Mouse (Mus musculus) heart, embryonic 10.5 days (tissue): Measurements from ENCODE around the gene Shroom1. TPM values are rescaled to one million over a fixed set of nuclear protein-coding genes. Genes with fewer than 3 reads are reported as not detected.
A peak's percentile ranks its signal among the peaks of the same experiment; 100 is the strongest.

Experiments used
- DNase-seq: peaks from one replicate; pipeline ENCODE4 v3.0.0-alpha.2; 2017; ENCODE audit warnings: low spot score
- H3K27ac ChIP-seq: fragments of 300-500 bp; sonication (generic); 2 replicates; pipeline ENCODE4 v1.5.1; 2016; ENCODE audit warnings: mild to moderate bottlenecking
- H3K27me3 ChIP-seq: fragments of 300-500 bp; sonication (generic); 2 replicates; pipeline ENCODE4 v1.6.1; 2016; ENCODE audit warnings: mild to moderate bottlenecking; ENCODE audit not compliant: poor library complexity, insufficient read depth, severe bottlenecking
- H3K36me3 ChIP-seq: fragments of 300-500 bp; sonication (generic); 2 replicates; pipeline ENCODE4 v1.6.1; 2016; ENCODE audit warnings: mild to moderate bottlenecking, moderate library complexity
- H3K4me1 ChIP-seq: fragments of 300-500 bp; sonication (generic); 2 replicates; pipeline ENCODE4 v1.6.1; 2016; ENCODE audit warnings: mild to moderate bottlenecking
- H3K4me3 ChIP-seq: fragments of 300-500 bp; sonication (generic); 2 replicates; pipeline ENCODE4 v1.5.1; 2016; ENCODE audit warnings: mild to moderate bottlenecking, moderate library complexity
- H3K9me3 ChIP-seq: fragments of 300-500 bp; sonication (generic); 2 replicates; pipeline ENCODE4 v1.6.1; 2016; ENCODE audit warnings: mild to moderate bottlenecking, moderate library complexity
- WGBS: fragments of 180-500 bp; shearing (Covaris S2); methylation state at CpG from one replicate; pipeline ENCODE4 v1.1.7; 2016; 5-methylcytosine and 5-hydroxymethylcytosine counted together
- polyA plus RNA-seq: library from polyadenylated mRNA; unstranded; fragments of >200 nt; fragmentation: Nextera tagmentation; extraction: Ambion mirVana; gene quantifications from 2 replicates; pipeline ENCODE4 v1.2.1, GENCODE M21; 2016

Shroom1 gene
- polyA plus RNA-seq, 1 experiment from 2014 or later, result 2.5 TPM

DNA sequence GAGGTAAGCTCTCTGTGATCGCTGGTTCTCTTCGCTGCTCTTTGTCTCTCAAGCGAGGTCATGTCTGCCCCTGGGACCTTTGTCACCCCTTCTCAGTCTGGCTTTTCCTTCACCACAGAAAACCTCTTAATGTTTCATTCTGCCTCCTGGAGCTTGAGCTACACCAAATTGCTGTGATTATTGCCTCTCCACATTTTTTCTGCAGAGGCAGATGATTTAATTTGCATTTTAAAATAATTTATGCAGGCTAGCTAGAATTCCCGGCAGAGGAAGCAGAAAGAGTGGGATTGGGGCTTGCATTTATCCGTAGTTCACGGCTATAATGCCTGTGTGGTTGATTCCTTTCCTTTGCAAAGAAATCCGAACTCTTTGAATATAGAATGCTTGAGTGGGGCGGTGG, 18.6 kb downstream of the Shroom1 start:
- no peaks in the 10 kb centered on the region for H3K36me3 ChIP-seq
- H3K4me1 ChIP-seq, result peaks cover 24% of the 10 kb centered on the region
- no peaks in the 10 kb centered on the region; the same call in 1 of the 2 replicates for H3K9me3 ChIP-seq
- no peak for DNase-seq
- H3K27me3 ChIP-seq, result peaks cover 92% of the 10 kb centered on the region
- 38% methylated on average over 8 of the region's 8 CpGs for WGBS
- H3K27ac ChIP-seq, result no peak overlapping the region
- no peak overlapping the region for H3K4me3 ChIP-seq

DNA sequence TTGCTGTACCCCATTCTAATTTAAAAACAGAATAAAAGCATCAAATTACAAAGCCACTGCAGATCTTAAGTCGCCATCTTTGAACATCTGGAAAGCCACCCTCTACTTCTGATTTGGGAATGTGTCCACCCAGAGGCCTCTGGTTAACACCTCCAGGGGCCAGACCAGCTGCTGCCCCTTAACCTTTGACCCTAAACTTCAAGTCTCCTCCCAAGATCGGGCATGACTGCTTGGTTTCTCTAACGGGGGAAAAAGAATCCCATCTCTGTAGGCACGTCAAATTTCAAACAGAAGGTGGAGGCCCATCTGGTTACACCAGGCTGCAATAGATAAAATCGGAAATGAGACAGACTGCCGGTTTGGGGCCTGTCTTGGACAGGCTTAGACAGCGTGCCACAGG, 20.8 kb downstream of the Shroom1 start:
- H3K36me3 ChIP-seq, result no peaks in the 10 kb centered on the region
- no peaks in the 10 kb centered on the region; the same call in 1 of the 2 replicates for H3K9me3 ChIP-seq
- no peak overlapping the region for H3K4me3 ChIP-seq
- peaks cover 19% of the 10 kb centered on the region for H3K4me1 ChIP-seq
- 43% methylated on average over 7 of the region's 7 CpGs for WGBS
- no peak overlapping the region for H3K27ac ChIP-seq
- H3K27me3 ChIP-seq, result peaks cover 84% of the 10 kb centered on the region
- DNase-seq, result no peak

DNA sequence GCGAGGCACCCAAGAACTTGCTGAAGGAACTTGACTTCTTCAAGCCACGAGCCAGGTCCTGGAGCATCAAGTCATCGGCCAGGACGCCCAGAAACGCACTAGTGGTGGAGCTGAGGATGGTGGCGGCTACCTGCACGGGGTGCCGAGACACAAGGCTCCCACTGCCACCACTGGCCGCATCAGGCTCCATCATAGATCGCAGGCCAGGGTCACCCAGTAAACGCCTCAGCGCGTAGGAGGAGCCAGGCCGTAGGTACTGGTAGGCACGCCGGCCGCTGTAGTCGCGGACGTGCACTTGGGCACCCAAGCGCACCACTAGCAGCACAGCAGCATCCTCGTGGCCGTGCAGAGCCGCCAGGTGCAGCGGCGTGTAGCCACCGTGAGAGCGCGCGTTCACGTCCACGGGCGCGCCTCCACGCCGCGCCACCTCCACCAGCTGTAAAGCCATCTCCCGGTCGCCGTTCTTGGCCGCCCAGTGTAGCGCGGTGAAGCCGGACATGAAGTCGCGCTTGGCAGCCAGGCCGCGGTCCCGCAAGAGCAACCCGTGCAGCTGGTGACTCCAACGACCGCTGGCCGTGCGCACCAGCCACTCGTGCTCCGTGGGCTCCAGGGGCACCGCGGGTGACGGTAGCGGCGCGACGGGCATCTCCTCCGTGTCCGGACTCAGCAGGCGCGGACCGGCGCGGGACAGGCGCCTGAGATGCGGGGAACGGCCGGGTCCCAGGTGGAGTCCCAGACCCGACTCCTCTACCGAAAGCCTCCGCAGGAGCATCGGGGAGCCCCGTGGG, 21.6 kb downstream of the Shroom1 start:
- H3K27ac ChIP-seq, result peak overlapping the region; percentile 43
- H3K36me3 ChIP-seq, result no peaks in the 10 kb centered on the region
- peak overlapping the region; percentile 61 for H3K4me3 ChIP-seq
- H3K27me3 ChIP-seq, result peaks cover 82% of the 10 kb centered on the region
- 5% methylated on average over 79 of the region's 79 CpGs for WGBS
- no peaks in the 10 kb centered on the region; the same call in 1 of the 2 replicates for H3K9me3 ChIP-seq
- DNase-seq, result no peak
- H3K4me1 ChIP-seq, result peaks cover 22% of the 10 kb centered on the region

DNA sequence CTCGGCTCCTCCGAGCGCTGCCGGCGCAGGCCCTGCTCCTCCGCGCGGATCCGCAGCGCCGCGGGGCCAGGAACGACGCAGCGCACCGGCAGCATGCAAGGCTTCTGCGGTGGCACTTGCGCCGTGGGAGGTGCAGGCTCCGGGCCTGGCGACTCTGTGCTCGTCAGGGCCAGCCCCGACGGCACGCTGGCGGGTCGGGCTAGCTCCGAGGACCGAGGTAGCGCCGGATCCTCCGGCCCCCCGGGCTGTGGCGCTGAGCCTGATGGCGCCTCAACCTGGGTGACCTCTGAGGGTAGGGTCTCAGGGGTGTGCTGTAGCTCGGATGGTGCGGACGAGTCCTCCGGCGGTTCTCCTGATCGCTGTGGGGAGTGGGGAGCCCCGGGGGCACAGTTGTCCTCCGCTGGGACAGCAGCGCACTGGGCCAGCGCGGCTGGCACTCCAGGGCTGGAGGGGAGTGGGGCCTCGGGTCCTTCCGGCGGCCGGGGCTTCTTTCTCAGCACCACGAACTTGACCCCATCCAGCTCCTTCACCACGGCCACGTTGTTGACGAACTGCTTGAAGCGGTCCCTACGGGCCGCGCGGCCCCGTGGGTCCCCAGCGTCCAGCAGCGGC, 22.3 kb downstream of the Shroom1 start:
- peaks cover 23% of the 10 kb centered on the region for H3K4me1 ChIP-seq
- H3K27ac ChIP-seq, result peak overlapping the region; percentile 43
- no peak for DNase-seq
- H3K27me3 ChIP-seq, result peaks cover 75% of the 10 kb centered on the region
- H3K4me3 ChIP-seq, result peak overlapping the region; percentile 61
- no peaks in the 10 kb centered on the region for H3K36me3 ChIP-seq
- WGBS, result 2% methylated on average over 62 of the region's 62 CpGs
- no peaks in the 10 kb centered on the region; the same call in 1 of the 2 replicates for H3K9me3 ChIP-seq

DNA sequence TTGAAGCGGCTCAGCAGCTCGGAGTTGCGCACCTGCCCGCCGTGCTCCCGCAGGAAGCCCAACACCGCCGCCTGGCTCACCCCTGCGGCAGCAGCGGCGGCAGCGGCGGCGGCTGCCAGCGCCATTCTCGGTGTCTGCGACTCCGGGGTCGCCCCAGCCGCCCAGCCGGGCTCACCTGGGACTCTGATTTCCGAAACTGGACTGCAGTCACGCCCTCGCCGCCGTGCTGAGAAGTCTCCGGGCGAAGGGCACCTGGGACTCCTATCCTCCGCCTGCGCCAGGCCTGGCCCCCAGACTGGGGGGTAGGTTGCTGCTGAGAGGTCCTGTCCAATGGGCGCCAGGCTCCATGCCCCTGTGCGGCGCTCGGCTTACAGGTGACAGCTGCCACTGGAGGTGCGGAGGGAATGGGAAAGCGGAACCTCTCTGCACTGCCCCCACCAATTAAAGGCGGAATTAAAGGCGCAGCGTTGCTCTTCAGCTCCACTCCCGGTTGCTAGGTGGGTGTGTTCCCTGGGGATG, 22.8 kb downstream of the Shroom1 start, which contains the start of the genes Gm9945 and Sowaha:
Gene Gm9945, plus strand, starts transcription at position 384 of the 519 bp plus-strand sequence.
Gene Sowaha, minus strand, starts transcription at position 492 of the 519 bp plus-strand sequence.
- H3K9me3 ChIP-seq, result no peaks in the 10 kb centered on the region; the same call in 1 of the 2 replicates
- no peak for DNase-seq
- peak within 1 kb of the TSS; percentile 61 for H3K4me3 ChIP-seq
- peak within 1 kb of the TSS; percentile 43 for H3K27ac ChIP-seq
- WGBS, result 2% methylated on average over 40 of the region's 40 CpGs
- peaks cover 23% of the 10 kb centered on the region for H3K4me1 ChIP-seq
- peaks cover 69% of the 10 kb centered on the region for H3K27me3 ChIP-seq
- H3K36me3 ChIP-seq, result no peaks in the 10 kb centered on the region

DNA sequence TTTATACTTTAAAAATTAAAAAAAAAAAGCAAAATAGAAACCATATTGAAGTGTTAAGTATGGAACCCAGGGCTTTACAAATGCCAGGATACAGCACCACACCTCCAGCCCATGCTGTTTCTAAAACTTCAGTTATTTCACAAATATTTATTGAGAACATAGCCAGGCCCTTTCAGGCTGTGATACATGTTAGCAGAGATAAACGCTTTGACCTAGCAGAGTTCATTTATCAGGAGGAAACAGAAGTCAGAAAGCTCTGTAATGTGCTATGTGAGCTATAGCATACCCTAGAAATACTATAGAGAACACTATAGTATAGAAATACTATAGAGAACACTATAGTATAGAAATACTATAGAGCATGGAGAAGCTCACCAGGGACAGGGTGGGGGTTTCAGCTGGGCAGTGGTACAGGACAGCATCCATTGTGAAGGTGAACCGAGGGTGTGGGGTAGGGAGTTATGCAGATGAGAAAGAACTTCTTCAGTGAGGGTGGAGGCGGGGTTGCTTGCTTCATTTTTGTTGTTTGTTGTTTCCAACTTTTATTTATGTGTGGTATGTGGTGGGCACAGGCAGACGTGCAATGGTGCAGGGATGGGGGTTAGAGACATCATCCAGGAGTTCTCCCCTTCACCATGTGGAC, 24.2 kb downstream of the Shroom1 start:
- no peak for DNase-seq
- Histone ChIP-seq H3K27me3 (peaks cover 64% of the 10 kb centered on the region), H3K9me3 (no peaks in the 10 kb centered on the region; the same call in 1 of the 2 replicates), H3K36me3 (no peaks in the 10 kb centered on the region), H3K4me3 (no peak overlapping the region), H3K27ac (no peak overlapping the region), H3K4me1 (peaks cover 23% of the 10 kb centered on the region)
- 55% methylated on average over 4 of the region's 4 CpGs for WGBS

DNA sequence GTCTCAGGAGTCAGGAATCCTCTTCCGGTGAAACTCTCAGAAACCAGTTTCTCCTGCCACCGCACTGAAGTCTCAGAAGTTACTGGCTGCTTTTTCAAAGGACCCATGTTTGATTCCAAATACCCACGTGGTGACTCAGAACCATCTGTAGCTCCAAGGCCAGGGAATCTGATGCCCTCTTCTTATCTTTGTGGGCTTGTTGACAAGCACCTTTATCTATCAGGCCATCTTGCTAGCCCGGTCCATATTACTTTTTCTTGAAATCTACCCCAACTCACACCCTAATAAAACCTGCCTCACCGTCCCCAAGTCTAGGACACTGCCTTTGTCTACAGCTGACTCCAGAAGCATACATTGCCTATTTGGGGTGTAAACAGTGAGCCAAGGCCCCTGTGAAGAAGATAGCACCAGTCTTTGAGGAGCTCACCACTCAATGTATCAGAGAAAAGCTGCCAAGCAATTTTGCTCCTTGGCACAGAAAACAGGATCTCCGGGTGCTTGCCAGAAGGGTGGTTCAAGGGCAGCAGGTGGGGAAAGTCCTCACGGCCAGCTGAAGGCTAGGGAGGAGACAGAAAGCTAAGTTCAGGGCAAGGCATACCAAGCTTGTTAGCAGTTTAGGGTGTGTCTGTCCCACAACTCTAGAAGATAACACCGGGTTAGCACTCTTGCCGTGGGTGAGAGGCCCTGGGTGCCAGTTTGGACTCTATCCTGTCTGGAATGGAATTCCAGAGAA, 26.3 kb downstream of the Shroom1 start:
- Histone ChIP-seq H3K4me1 (peaks cover 38% of the 10 kb centered on the region), H3K4me3 (no peak overlapping the region), H3K27ac (no peak overlapping the region), H3K9me3 (no peaks in the 10 kb centered on the region; the same call in 1 of the 2 replicates), H3K36me3 (no peaks in the 10 kb centered on the region), H3K27me3 (peaks cover 65% of the 10 kb centered on the region)
- no peak for DNase-seq
- WGBS, result 59% methylated on average over 9 of the region's 9 CpGs

DNA sequence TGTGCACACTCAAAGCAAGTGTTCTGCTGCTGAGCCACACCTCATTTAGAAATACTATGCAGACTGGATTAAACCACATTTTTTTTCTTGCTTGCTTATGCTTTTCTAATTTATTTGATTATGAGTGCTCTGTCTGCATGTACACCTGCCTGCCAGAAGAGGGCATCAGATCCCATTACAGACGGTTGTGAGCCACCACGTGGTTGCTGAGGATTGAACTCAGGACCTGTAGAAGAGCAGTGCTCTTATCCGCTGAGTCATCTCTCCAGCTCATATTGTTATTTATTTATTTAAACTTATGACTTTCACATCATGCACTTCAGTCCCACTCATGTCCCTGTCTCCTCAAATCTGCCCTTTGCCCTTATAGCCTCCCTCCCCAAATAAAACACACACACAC, 28.7 kb downstream of the Shroom1 start:
- H3K4me3 ChIP-seq, result no peak overlapping the region
- DNase-seq, result no peak
- no peak overlapping the region for H3K27ac ChIP-seq
- H3K9me3 ChIP-seq, result no peaks in the 10 kb centered on the region
- no peaks in the 10 kb centered on the region for H3K36me3 ChIP-seq
- 50% methylated on average over 3 of the region's 3 CpGs for WGBS
- H3K4me1 ChIP-seq, result peaks cover 20% of the 10 kb centered on the region
- peaks cover 45% of the 10 kb centered on the region for H3K27me3 ChIP-seq

DNA sequence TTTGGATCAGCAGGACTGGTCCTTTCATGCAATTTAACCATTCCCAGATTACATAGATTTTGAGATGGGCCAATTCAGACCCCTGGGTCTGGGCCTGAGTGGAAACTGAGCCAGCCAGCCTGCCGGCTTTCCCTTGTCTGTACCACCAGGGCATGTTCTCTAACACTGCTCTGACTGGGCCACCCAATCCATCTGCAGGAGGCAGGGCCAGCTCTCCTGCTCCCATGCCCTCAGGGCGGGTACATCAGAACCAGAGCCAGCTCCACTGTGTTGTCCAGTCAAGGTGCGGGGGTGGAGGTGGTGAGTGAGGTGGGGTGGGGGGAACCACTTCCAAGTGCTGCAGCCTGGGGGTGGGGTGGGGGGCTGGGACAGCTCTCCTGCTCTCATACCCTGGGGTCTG, 29.3 kb downstream of the Shroom1 start:
- H3K27me3 ChIP-seq, result peaks cover 38% of the 10 kb centered on the region
- no peaks in the 10 kb centered on the region for H3K9me3 ChIP-seq
- H3K4me1 ChIP-seq, result peaks cover 20% of the 10 kb centered on the region
- H3K27ac ChIP-seq, result no peak overlapping the region
- H3K36me3 ChIP-seq, result no peaks in the 10 kb centered on the region
- 63% methylated on average over 3 of the region's 3 CpGs for WGBS
- DNase-seq, result no peak
- H3K4me3 ChIP-seq, result peak overlapping the region; percentile 53; the same call in 1 of the 2 replicates

DNA sequence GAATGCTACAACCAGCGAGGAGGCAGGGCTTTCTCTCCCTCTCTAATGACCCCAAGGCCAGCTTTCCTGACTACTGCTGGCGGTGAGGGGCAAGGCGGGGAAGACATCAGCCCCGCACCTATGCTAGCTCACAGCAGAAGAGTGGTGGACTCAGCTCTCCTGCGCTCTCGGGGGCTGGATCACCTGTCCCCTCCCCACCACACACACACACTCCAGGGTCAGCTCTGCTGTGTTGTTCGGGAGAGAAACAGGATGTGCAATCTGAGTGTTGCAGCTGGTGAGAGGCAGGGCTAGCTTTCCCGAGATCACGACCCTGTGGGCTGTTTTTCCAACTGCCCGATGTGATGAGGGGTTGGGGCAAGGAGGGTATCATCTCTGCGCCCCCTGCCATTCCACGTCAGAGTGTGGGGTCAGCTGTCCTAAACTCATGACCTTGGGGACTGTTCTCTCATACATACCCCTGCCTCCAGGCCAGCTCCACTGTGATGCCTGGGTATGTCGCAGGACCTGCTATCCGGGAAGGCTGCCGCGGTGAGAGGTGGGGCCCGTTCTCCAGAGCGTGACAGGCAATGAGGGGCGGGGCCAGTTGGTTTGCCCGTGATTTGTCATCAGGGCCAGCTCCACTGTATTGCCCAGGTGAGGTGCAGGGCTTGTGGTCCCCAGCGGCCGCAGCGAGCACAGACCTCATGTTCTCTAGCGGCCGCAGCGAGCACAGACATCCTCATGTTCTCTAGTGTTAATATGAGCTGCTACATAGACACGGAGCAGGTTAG, 30.0 kb downstream of the Shroom1 start:
- H3K9me3 ChIP-seq, result no peaks in the 10 kb centered on the region
- H3K27ac ChIP-seq, result peak overlapping the region; percentile 30; the same call in 1 of the 2 replicates
- 6% methylated on average over 27 of the region's 27 CpGs for WGBS
- peaks cover 27% of the 10 kb centered on the region for H3K4me1 ChIP-seq
- H3K36me3 ChIP-seq, result no peaks in the 10 kb centered on the region
- H3K4me3 ChIP-seq, result peak overlapping the region; percentile 53
- no peak for DNase-seq
- H3K27me3 ChIP-seq, result peaks cover 35% of the 10 kb centered on the region

DNA sequence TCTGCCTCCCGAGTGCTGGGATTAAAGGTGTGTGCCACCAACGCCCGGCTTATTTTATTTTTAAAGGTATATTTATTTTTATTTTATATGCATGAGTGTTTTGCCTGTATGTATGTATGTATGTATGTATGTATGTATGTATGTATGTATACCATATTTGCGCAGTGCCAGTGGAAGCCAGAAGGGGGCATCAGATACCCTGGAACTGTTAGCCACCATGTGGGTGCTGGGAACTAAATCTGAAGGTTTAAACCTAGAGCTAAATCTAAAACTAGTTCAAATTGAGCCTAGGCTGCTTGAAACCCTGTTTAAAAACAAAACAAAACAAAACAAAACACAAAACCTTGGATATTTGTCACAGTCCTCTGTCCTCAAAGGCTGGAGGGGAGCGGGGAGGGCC, 32.0 kb downstream of the Shroom1 start:
- Histone ChIP-seq H3K27ac (no peak overlapping the region), H3K36me3 (no peaks in the 10 kb centered on the region), H3K4me3 (no peak overlapping the region), H3K4me1 (peaks cover 30% of the 10 kb centered on the region), H3K9me3 (no peaks in the 10 kb centered on the region), H3K27me3 (peaks cover 31% of the 10 kb centered on the region)
- no peak for DNase-seq
- 96% methylated on average over 5 of the region's 5 CpGs for WGBS

DNA sequence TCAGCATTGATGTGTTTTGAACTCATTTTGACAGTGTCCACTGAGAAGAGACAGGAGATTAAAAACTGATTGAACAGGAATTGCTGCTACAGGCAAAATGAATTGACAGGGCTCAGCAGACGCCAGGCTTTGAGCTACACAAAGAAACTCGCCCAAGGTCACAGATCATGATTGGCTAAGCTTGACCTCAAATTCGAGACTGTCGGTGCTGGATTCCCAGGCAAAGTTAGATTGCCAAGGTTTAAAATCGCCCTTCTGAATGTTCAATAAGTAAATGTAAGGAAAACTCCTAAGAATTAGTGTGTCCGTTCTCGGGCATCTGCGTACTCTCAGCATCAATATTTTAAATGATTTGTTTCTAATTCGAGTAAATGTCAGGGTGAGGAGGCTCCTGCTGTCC, 32.4 kb downstream of the Shroom1 start:
- no peaks in the 10 kb centered on the region for H3K36me3 ChIP-seq
- H3K27me3 ChIP-seq, result peaks cover 31% of the 10 kb centered on the region
- no peaks in the 10 kb centered on the region for H3K9me3 ChIP-seq
- WGBS, result 83% methylated on average over 9 of the region's 9 CpGs
- H3K4me1 ChIP-seq, result peaks cover 30% of the 10 kb centered on the region
- DNase-seq, result no peak
- H3K27ac ChIP-seq, result no peak overlapping the region
- H3K4me3 ChIP-seq, result no peak overlapping the region
